Mouse (Mus musculus) E14TG2a.4 (cell line): ENCODE data around the gene Dhx37.

Experiments used
- H3K27me3 ChIP-seq: 2 replicates; pipeline ENCODE4 v1.6.1; 2014; ENCODE audit warnings: low read length, control low read depth; ENCODE audit not compliant: insufficient read depth
- H3K36me3 ChIP-seq: 2 replicates; pipeline ENCODE4 v1.6.1; 2014; ENCODE audit warnings: low read length, control low read depth; ENCODE audit not compliant: insufficient read depth
- H3K4me1 ChIP-seq: replicated peaks from 2 replicates; pipeline ENCODE4 v1.6.1; 2014; ENCODE audit warnings: low read depth, low read length, control low read depth
- H3K4me3 ChIP-seq: replicated peaks from 2 replicates; pipeline ENCODE4 v1.5.1; 2014; ENCODE audit warnings: mild to moderate bottlenecking, low read length
- H3K9me3 ChIP-seq: 2 replicates; pipeline ENCODE4 v1.6.1; 2014; ENCODE audit warnings: low read length, control low read depth
- CTCF ChIP-seq: conservative IDR thresholded peaks from 2 replicates; pipeline ENCODE4 v1.5.1; 2014; ENCODE audit warnings: low read length
- NANOG ChIP-seq: IDR thresholded peaks from 2 replicates; pipeline ENCODE4 v1.6.1; 2014; ENCODE audit warnings: borderline replicate concordance, low read length, mixed read lengths
- POU5F1 ChIP-seq: IDR thresholded peaks from 2 replicates; pipeline ENCODE4 v1.6.1; 2014; ENCODE audit warnings: low read length, borderline replicate concordance

Gene Dhx37

DNA sequence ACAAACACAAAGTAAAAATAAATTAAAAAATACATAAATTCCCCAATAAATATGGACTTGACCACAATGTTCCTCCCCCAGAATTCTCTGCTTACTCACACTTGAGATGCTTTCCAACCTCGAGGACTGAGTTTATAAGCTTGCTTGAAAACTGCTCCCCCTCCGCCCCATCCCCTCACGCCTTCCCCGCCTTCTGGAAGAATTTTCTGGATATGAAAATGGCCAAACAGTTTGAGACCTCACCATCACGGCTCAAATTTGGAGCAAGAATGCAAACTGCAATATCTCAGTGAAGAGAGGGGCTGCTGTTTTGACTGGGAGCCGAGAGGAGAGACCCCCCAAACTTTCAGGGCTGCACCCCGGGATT is 29.4 kb downstream of the Dhx37 start:
- H3K4me1 ChIP-seq: peaks cover 68% of the 10 kb centered on the region
- H3K9me3 ChIP-seq: no peaks in the 10 kb centered on the region
- no peaks in the 10 kb centered on the region for H3K27me3 ChIP-seq
- no peaks in the 10 kb centered on the region for H3K36me3 ChIP-seq
- TF ChIP-seq POU5F1 (no peak), CTCF (no peak), NANOG (no peak)
- peak overlapping the region; percentile 86 for H3K4me3 ChIP-seq

DNA sequence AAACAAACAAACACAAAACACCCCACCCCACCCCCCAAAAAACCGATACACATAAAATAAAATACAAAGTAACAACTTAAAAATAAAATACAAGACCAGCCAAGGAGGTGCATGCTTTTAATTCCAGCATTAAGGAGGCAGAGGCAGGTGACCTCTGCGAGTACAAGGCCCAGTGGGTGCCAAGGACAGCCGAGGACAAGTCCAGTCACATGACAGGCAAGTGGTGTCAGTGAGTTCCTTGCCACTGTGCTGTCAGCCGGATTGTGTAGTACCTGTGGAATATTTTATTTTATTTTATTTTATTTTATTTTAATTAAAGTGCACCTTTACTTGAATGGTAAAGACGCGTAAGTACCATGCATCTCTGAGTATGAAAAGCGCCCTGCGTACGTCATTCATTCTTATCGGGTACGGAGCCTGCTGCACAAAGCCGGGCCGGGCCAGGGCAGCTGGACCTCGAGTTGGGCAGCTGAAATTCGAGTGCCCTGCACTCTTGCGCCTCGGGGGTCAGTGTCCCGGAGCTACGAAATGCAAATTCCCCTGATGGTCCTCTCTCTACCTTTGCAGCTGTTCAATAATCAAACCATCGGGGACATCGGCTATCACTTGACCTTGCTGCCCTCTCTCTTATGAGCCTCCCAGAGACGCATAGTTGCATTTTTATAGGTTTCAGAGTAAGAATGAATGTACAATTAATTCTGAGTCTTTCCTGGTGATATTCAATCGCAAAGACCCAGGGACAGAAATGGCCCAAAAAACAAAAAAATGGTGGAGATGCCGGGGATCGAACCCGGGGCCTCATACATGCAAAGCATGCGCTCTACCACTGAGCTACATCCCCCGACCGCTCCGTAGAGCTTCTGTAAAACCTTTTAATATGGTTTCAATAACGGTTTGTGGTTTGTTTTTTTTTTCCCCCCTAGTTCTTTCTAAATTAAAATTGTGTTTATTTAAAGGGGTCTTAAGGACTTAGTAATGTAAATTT is 30.1 kb downstream of the Dhx37 start:
- Histone ChIP-seq H3K27me3 (peaks cover 3% of the 10 kb centered on the region), H3K9me3 (no peaks in the 10 kb centered on the region), H3K4me3 (peak overlapping the region; percentile 86), H3K36me3 (no peaks in the 10 kb centered on the region), H3K4me1 (peaks cover 67% of the 10 kb centered on the region)
- TF ChIP-seq NANOG (no peak), POU5F1 (no peak), CTCF (no peak)

- Histone ChIP-seq H3K27me3 (peaks cover 5% of the 10 kb centered on the region), H3K4me1 (peaks cover 59% of the 10 kb centered on the region), H3K4me3 (peak overlapping the region; percentile 45), H3K9me3 (no peaks in the 10 kb centered on the region), H3K36me3 (no peaks in the 10 kb centered on the region)
- TF ChIP-seq CTCF (no peak), NANOG (no peak), POU5F1 (no peak)
Measured at GRCm38 (mm10) chr5:125402991-125403390, 30.9 kb downstream of the Dhx37 start.

- H3K4me3 ChIP-seq: peak overlapping the region; percentile 45
- no peaks in the 10 kb centered on the region for H3K36me3 ChIP-seq
- TF ChIP-seq CTCF (no peak), NANOG (no peak), POU5F1 (no peak)
- H3K9me3 ChIP-seq: no peaks in the 10 kb centered on the region
- peaks cover 55% of the 10 kb centered on the region for H3K4me1 ChIP-seq
- H3K27me3 ChIP-seq: peaks cover 5% of the 10 kb centered on the region
Measured at GRCm38 (mm10) chr5:125402476-125402875, 31.4 kb downstream of the Dhx37 start.

DNA sequence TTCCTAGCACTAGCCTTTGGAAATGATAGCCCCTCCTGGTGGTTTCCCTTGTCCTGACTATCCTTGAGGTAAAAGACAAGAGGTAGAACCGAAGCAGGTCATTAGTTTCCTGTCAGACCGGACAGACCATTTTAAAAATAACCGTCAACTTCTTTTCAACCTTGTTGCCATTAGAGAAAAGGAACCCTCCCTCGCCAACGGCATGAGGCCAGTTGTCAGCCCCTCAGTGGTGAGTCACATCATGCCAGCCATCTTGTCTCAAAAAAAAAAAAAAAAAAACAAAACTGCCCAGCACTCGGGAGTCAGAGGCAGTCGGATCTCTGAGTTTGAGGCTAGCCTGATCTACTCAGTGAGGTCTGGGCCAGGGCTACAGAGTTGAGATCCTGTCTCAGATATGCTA is 33.0 kb downstream of the Dhx37 start:
- Histone ChIP-seq H3K36me3 (no peaks in the 10 kb centered on the region), H3K27me3 (peaks cover 5% of the 10 kb centered on the region), H3K9me3 (no peaks in the 10 kb centered on the region), H3K4me1 (peaks cover 40% of the 10 kb centered on the region), H3K4me3 (no peak overlapping the region)
- TF ChIP-seq POU5F1 (no peak), CTCF (0 out of 2 replicates have a peak, but pooled peaks have one; percentile 13)

GRCm38 (mm10) chr5:125395008-125395407 is 38.9 kb downstream of the Dhx37 start:
- Histone ChIP-seq H3K4me3 (peak overlapping the region; percentile 54; the same call in 1 of the 2 replicates), H3K36me3 (no peaks in the 10 kb centered on the region), H3K27me3 (peaks cover 5% of the 10 kb centered on the region), H3K9me3 (no peaks in the 10 kb centered on the region), H3K4me1 (peaks cover 48% of the 10 kb centered on the region)
- TF ChIP-seq NANOG: no peak
- TF ChIP-seq CTCF: no peak
- no peak for TF ChIP-seq POU5F1

GRCm38 (mm10) chr5:125393622-125394603 is 40.0 kb downstream of the Dhx37 start:
- Histone ChIP-seq H3K36me3 (peaks cover 1% of the 10 kb centered on the region), H3K4me3 (peak overlapping the region; percentile 70)
- TF ChIP-seq POU5F1 (no peak), CTCF (no peak), NANOG (no peak)

DNA sequence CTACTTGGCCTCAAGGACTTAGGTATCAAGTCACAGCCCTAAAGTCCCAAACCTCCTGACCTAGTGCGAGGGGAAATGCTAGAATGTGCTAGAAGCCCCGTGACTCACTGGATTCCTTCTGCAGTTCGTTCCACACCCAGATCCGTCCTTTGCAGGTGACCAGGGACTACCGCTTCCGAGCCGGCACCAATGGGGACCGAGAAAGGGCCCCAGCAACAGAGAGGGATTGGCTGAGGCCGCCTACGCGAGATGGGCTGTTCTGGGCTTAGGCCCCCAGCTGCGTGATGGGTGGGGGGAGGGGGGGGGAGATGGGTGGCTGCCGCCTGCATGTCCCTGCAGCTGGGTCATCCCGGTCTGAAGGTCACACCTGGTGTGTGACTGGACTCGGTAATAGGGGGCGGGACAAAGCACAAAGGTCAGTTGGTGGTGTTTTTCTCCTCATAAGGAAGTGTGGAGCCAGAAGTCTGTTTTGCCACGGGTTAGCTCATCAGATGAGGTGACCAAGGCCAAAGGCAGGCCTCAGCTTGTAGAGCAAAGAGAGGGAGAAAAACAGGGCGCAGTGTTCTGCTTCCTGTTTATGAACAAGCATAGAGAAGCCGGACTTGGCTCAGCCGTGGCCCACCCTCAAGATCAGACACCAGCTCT is 40.8 kb downstream of the Dhx37 start:
- peaks cover 9% of the 10 kb centered on the region for H3K36me3 ChIP-seq
- peaks cover 12% of the 10 kb centered on the region for H3K9me3 ChIP-seq
- TF ChIP-seq NANOG: no peak
- no peak for TF ChIP-seq POU5F1
- no peak for TF ChIP-seq CTCF
- H3K4me3 ChIP-seq: peak overlapping the region; percentile 70
- H3K27me3 ChIP-seq: no peaks in the 10 kb centered on the region
- H3K4me1 ChIP-seq: peaks cover 54% of the 10 kb centered on the region

More at GRCm38 (mm10) chr5:125393622-125394603, 40.0 kb downstream of the Dhx37 start:
- Histone ChIP-seq H3K27me3 (peaks cover 3% of the 10 kb centered on the region), H3K9me3 (peaks cover 4% of the 10 kb centered on the region; the same call in 1 of the 2 replicates), H3K4me1 (peaks cover 48% of the 10 kb centered on the region)
